Mouse (Mus musculus) ovary, adult 10 weeks (tissue): ENCODE data around the gene Mrpl18. TPM values are rescaled to one million over a fixed set of nuclear protein-coding genes. Genes with fewer than 3 reads are reported as not detected.

Experiments used
- polyA plus RNA-seq: library from polyadenylated mRNA; stranded (reverse); fragments of 350-450 nt; fragmentation: Illumina TruSeq; extraction: RNeasy Lipid Tissue Mini Kit (QIAGEN cat#74804); gene quantifications from one replicate; pipeline ENCODE4 v1.2.3, GENCODE M21; 2014

Mrpl18 gene
- polyA plus RNA-seq: 105 TPM

DNA sequence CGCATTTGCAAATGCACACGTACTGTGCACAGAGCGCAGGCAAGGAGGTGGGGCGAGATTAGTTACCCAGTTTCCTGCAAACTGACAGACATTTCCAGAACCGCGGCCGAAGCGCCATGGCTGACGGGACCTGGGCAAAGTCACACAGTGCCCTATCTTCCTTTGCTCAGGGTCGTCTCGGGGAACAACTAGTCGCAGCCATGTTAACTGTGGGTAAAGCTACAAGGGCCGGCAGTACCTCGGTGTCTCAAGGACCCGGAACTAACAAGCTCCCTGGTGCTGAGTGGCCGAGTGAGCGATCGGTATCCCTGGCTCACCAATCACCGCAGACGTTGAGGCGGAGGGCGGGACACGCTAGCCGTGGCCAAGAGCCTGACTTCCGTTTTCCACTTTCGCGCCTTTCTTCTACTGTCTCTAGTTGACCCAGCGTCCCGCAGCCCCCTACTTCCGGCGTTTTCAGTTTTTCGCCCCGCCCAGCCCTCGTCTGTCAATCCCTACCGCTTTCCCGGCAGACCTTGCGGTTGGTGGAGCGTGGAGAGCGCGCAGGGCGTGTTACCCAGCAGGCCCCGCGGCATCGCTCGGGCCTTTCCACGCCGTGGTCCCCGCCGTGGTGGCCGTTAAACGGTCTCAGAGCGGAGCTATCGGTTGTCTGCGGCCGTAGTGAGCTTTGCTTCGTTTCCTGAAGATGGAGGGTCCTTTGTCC, at the start of gene Mrpl18:
TSS of gene Mrpl18 (minus strand) at position 465 of the 703 bp plus-strand sequence.

GRCm38 (mm10) chr17:12960331-12960873, 44.3 kb upstream of the Mrpl18 start, which contains the start of gene Acat2:
TSS of gene Acat2 (minus strand) at chr17:12960747.

DNA sequence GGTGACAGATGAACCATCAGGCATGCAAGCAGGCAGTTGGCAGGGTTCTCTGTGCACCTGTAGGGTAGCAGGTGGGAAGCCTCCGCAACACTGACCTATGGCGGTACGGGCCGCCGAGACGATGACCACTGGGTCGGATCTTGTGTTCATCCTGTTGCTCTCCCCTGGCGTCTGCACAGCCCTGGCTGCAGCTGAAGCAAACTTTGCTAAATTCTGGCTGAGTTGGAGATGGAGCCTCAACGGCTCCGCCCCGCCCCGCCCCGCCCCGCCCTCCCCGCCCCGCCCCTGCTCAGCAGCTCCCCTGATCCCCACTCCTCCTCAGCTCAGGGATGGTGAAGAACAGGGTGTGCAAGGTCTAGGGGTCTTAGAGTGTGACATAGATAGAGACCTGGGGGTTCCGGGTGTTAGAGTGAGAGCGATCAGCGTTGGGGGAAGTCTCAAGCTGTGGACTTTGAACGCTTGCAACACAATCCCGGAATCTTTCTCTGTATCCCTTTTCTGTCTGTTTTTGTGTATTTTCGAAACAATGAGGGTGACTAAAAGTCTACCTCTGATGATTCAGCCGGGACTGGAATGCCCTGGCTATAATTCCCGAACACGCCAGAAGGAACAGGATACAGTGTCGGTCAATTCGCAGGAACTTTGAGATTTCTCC, 24.1 kb upstream of the Mrpl18 start, which contains the start of gene Acat3:
TSS of gene Acat3 (minus strand) at position 450 of the 655 bp plus-strand sequence.

GRCm38 (mm10) chr17:12915488-12915880, 661 bp downstream of the Mrpl18 start, which contains the start of gene Tcp1:
TSS of gene Tcp1 (plus strand) at chr17:12915701.

GRCm38 (mm10) chr17:12909361-12910280, 6.5 kb downstream of the Mrpl18 start, which contains the start of gene Pnldc1:
TSS of gene Pnldc1 (minus strand) at chr17:12910230.

DNA sequence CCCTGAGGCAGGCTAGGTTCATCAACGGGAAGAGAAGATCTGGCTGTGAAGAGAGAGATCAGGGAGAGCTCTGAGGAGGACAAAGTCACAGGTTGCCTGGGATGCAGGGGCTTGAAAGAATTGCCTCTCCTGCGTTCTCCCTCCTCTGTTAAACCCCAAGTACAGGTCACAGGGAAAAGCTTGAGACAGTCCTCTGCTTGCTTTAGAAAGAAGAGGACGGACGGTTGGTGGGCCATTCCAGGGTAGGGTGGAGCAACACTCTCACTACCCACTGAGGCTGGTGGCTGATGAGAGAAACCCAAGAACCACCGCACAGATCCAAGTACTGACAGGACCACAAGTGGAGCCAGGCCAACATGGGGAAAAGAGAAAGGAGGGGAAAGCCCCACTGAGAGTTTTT, 40.4 kb downstream of the Mrpl18 start, which contains the start of gene Mrgprh:
TSS of gene Mrgprh (plus strand) at position 301 of the 400 bp plus-strand sequence.

GRCm38 (mm10) chr17:12868043-12868442, 48.1 kb downstream of the Mrpl18 start, which contains the start of gene Mas1:
TSS of gene Mas1 (minus strand) at chr17:12868143.

Other genes starting within 250 kb of the Mrpl18 start
- gene Slc22a1, start 240.5 kb downstream of the Mrpl18 start, polyA plus RNA-seq: 1.1 TPM
- gene Igf2r, start 146.7 kb downstream of the Mrpl18 start, polyA plus RNA-seq: 16.2 TPM
- gene Mas1, start 48.2 kb downstream of the Mrpl18 start, polyA plus RNA-seq: not detected
- gene Mrgprh, start 40.3 kb downstream of the Mrpl18 start, polyA plus RNA-seq: 0.63 TPM
- gene Pnldc1, start 6.1 kb downstream of the Mrpl18 start, polyA plus RNA-seq: 4.7 TPM
- gene Tcp1, start 644 bp downstream of the Mrpl18 start, polyA plus RNA-seq: 690 TPM
- not detected for gene Acat3, start 24.3 kb upstream of the Mrpl18 start, polyA plus RNA-seq
- 26.4 TPM for gene Acat2, start 44.4 kb upstream of the Mrpl18 start, polyA plus RNA-seq
- 188 TPM for gene Wtap, start 77.8 kb upstream of the Mrpl18 start, polyA plus RNA-seq
- gene Sod2, start 90.5 kb upstream of the Mrpl18 start, polyA plus RNA-seq: 71.4 TPM
- gene Gpr31b, start 136.0 kb upstream of the Mrpl18 start, polyA plus RNA-seq: not detected
- not detected for gene Tcp10b, start 144.8 kb upstream of the Mrpl18 start, polyA plus RNA-seq
- gene Unc93a, start 215.5 kb upstream of the Mrpl18 start, polyA plus RNA-seq: not detected